Mouse (Mus musculus) lung, adult 2 months (tissue): ENCODE measurements at regions not wholly inside any gene's neighbourhood (a gene's known extent, or its start where the extent isn't known, plus 50 kb on each side); places are given as distances from the start of the nearest gene placed in this dataset.

Experiments
- CTCF ChIP-seq: fragments of 200-500 bp; IDR thresholded peaks from 2 replicates; pipeline ENCODE4 v1.5.1; 2011; ENCODE audit warnings: mild to moderate bottlenecking, low read length, control low read depth; ENCODE audit not compliant: insufficient read depth
- POLR2A ChIP-seq: fragments of 200-500 bp; IDR thresholded peaks from 2 replicates; pipeline ENCODE4 v1.6.1; 2011; ENCODE audit warnings: low read depth, mild to moderate bottlenecking, control low read depth, low read length, borderline replicate concordance; ENCODE audit errors: extremely low read depth

- no peak for TF ChIP-seq POLR2A
- no peak for TF ChIP-seq CTCF
Measured at GRCm38 (mm10) chr11:71410582-71410981, 180.0 kb upstream of the Nlrp1b start.
